ENCODE assay signal across 9 mouse cellular contexts in genomic region chr11:100281596-100282544, GRCm38 (mm10). TPM values are rescaled to one million over a fixed set of nuclear protein-coding genes. Genes with fewer than 3 reads are reported as not detected.
DNase-seq lines count a peak whose midpoint lies in the region; ATAC-seq and TF ChIP-seq lines count a peak whose summit lies in the region.
"Had no signal": no experiment of that assay in that cellular context is flagged by ENCODE, and none has a peak within 500 bp of the region (broad histone marks: within the 10 kb centered on the region; RNA-seq: fewer than 3 reads in every experiment).

No protein-coding gene starts in this region.

- H3K4me2 ChIP-seq in heart, embryonic 11.5 days, result no peak overlapping the region
- no peak overlapping the region for H3K4me2 ChIP-seq in limb, embryonic 11.5 days (ENCODE audit: low read depth, severe bottlenecking)
- H3K4me2 ChIP-seq: stomach, embryonic 15.5 days had no signal

- peaks cover 38% of the 10 kb centered on the region for H3K27me3 ChIP-seq in heart, embryonic 10.5 days (ENCODE audit: insufficient read depth, poor library complexity, severe bottlenecking)
- peaks cover 2% of the 10 kb centered on the region; the same call in 1 of the 2 replicates for H3K27me3 ChIP-seq in heart, embryonic 11.5 days (ENCODE audit: control insufficient read depth, insufficient read depth, low read length)
- H3K27me3 ChIP-seq in limb, embryonic 11.5 days (ENCODE audit: control insufficient read depth, insufficient read depth, low read length), result no peaks in the 10 kb centered on the region
- H3K27me3 ChIP-seq: stomach, embryonic 15.5 days had no signal

- H3K9me3 ChIP-seq in heart, embryonic 10.5 days, result no peaks in the 10 kb centered on the region
- H3K9me3 ChIP-seq in heart, embryonic 11.5 days (replicated peaks; ENCODE audit: control insufficient read depth, low read length), result no peaks in the 10 kb centered on the region
- H3K9me3 ChIP-seq in limb, embryonic 11.5 days (ENCODE audit: control insufficient read depth, low read length), result no peaks in the 10 kb centered on the region
- H3K9me3 ChIP-seq: stomach, embryonic 15.5 days had no signal

- H3K9ac ChIP-seq in heart, embryonic 11.5 days (ENCODE audit: low read depth, low read length), result no peak overlapping the region
- H3K9ac ChIP-seq in limb, embryonic 11.5 days (ENCODE audit: low read length), result no peak overlapping the region
- H3K9ac ChIP-seq: stomach, embryonic 15.5 days had no signal

- no peak overlapping the region for H3K4me3 ChIP-seq in heart, embryonic 10.5 days
- H3K4me3 ChIP-seq in heart, embryonic 11.5 days (ENCODE audit: low read depth, low read length), result no peak overlapping the region
- no peak overlapping the region for H3K4me3 ChIP-seq in gastrocnemius, adult 2 months
- H3K4me3 ChIP-seq in limb, embryonic 11.5 days (ENCODE audit: low read depth, low read length), result no peak overlapping the region
- H3K4me3 ChIP-seq: stomach, embryonic 15.5 days had no signal

- no peaks in the 10 kb centered on the region for H3K36me3 ChIP-seq in heart, embryonic 10.5 days
- H3K36me3 ChIP-seq in heart, embryonic 11.5 days (ENCODE audit: control insufficient read depth, insufficient read depth, low read length), result no peaks in the 10 kb centered on the region
- no peaks in the 10 kb centered on the region for H3K36me3 ChIP-seq in limb, embryonic 11.5 days (ENCODE audit: control insufficient read depth, insufficient read depth, low read length)
- H3K36me3 ChIP-seq: stomach, embryonic 15.5 days had no signal

- peak; percentile 88 for DNase-seq in heart, embryonic 10.5 days (ENCODE audit: low spot score)
- DNase-seq in cerebellum, postnatal 4 days (ENCODE audit: low spot score in 2 of 2), result peak; percentile 87 to 92
- DNase-seq in gastrocnemius, adult 2 months, result peak; percentile 80
- DNase-seq in kidney, adult 8-10 months, result peak; percentile 43 to 88
- peak; percentile 96 for DNase-seq in limb, embryonic 11.5 days (ENCODE audit: low spot score)
- peak; percentile 26 to 63 for DNase-seq in monocyte, adult 2 months (ENCODE audit: low read depth in 1 of 2, low spot score in 2 of 2)
- peak; percentile 32 to 41 for DNase-seq in spleen, postnatal 36 days (ENCODE audit: low spot score in 2 of 2)

- ATAC-seq in heart, embryonic 11.5 days (replicated peaks; ENCODE audit: insufficient number of reproducible peaks, low FRiP score, low TSS enrichment), result no peak
- no peak for ATAC-seq in limb, embryonic 11.5 days (ENCODE audit: insufficient number of reproducible peaks, low FRiP score, low TSS enrichment, low read depth)

- intact Hi-C loops in gastrocnemius, adult 2 months (cut with DNase I), result loop anchor here (2.0 to 5.0 kb wide), 2 partner anchors 115 to 817 kb away; no protein-coding TSS in a partner anchor

- peak; percentile 89 for TF ChIP-seq CTCF in gastrocnemius, adult 2 months (IDR thresholded peaks at IDR 0.05)

- 20% methylated on average over 11 of the region's 11 CpGs for WGBS in heart, embryonic 10.5 days
- 21% methylated on average over 11 of the region's 11 CpGs for WGBS in heart, embryonic 11.5 days (ENCODE audit: insufficient replicate concordance)
- 20% methylated on average over 11 of the region's 11 CpGs for WGBS in limb, embryonic 11.5 days

- no peak overlapping the region for H3K27ac ChIP-seq in heart, embryonic 10.5 days
- no peak overlapping the region for H3K27ac ChIP-seq in heart, embryonic 11.5 days (ENCODE audit: low read depth, low read length)
- no peak overlapping the region for H3K27ac ChIP-seq in gastrocnemius, adult 2 months
- no peak overlapping the region for H3K27ac ChIP-seq in limb, embryonic 11.5 days (replicated peaks; ENCODE audit: low read depth, low read length)
- H3K27ac ChIP-seq: stomach, embryonic 15.5 days had no signal

- H3K4me1 ChIP-seq in heart, embryonic 10.5 days, result peaks cover 6% of the 10 kb centered on the region
- H3K4me1 ChIP-seq in heart, embryonic 11.5 days (ENCODE audit: control insufficient read depth, insufficient read depth, low read length), result no peaks in the 10 kb centered on the region
- H3K4me1 ChIP-seq in limb, embryonic 11.5 days (ENCODE audit: control insufficient read depth, insufficient read depth, low read length), result no peaks in the 10 kb centered on the region

RNA-seq across cellular contexts. Expression of gene Krt42, which starts 12.2 kb away (rescaled TPM):
- not detected in 2 replicates for polyA plus RNA-seq in heart, embryonic 10.5 days (2016; fragmentation: Nextera tagmentation; extraction: Ambion mirVana)
- polyA plus RNA-seq in heart, embryonic 11.5 days (2014; fragmentation: Nextera tagmentation; extraction: Ambion mirVana), result 0.20 TPM in 1 of 2 replicates, not detected in the other
- not detected for total RNA-seq in gastrocnemius, adult 2 months (2021)
- polyA plus RNA-seq in limb, embryonic 11.5 days (2014; fragmentation: Nextera tagmentation; extraction: Ambion mirVana), result 0.09 and 0.26 TPM in 2 replicates
- polyA plus RNA-seq: stomach, embryonic 15.5 days had no signal

RNA-seq across cellular contexts. Expression of gene Krt17, which starts 21.0 kb away (rescaled TPM):
- 0.17 and 0.19 TPM in 2 replicates for polyA plus RNA-seq in heart, embryonic 10.5 days (2016; fragmentation: Nextera tagmentation; extraction: Ambion mirVana)
- 0.14 and 0.82 TPM in 2 replicates for polyA plus RNA-seq in heart, embryonic 11.5 days (2014; fragmentation: Nextera tagmentation; extraction: Ambion mirVana)
- not detected for total RNA-seq in gastrocnemius, adult 2 months (2021)
- polyA plus RNA-seq in limb, embryonic 11.5 days (2014; fragmentation: Nextera tagmentation; extraction: Ambion mirVana), result 11.2 and 11.6 TPM in 2 replicates

RNA-seq across cellular contexts. Expression of gene Krt16, which starts 33.2 kb away (rescaled TPM):
- polyA plus RNA-seq in heart, embryonic 10.5 days (2016; fragmentation: Nextera tagmentation; extraction: Ambion mirVana), result not detected in 2 replicates
- not detected in 2 replicates for polyA plus RNA-seq in heart, embryonic 11.5 days (2014; fragmentation: Nextera tagmentation; extraction: Ambion mirVana)
- total RNA-seq in gastrocnemius, adult 2 months (2021), result not detected
- polyA plus RNA-seq in limb, embryonic 11.5 days (2014; fragmentation: Nextera tagmentation; extraction: Ambion mirVana), result not detected in 2 replicates

RNA-seq across cellular contexts. Expression of gene Eif1, which starts 37.8 kb away (rescaled TPM):
- polyA plus RNA-seq in heart, embryonic 10.5 days (2016; fragmentation: Nextera tagmentation; extraction: Ambion mirVana), result 1,444 and 1,503 TPM in 2 replicates
- 1,605 and 1,756 TPM in 2 replicates for polyA plus RNA-seq in heart, embryonic 11.5 days (2014; fragmentation: Nextera tagmentation; extraction: Ambion mirVana)
- total RNA-seq in gastrocnemius, adult 2 months (2021), result 1,000 to 10,000 TPM; 1,442 to 1,567 TPM
- 1,608 and 1,642 TPM in 2 replicates for polyA plus RNA-seq in limb, embryonic 11.5 days (2014; fragmentation: Nextera tagmentation; extraction: Ambion mirVana)

RNA-seq across cellular contexts. Expression of gene Gast, which starts 52.3 kb away (rescaled TPM):
- not detected in 2 replicates for polyA plus RNA-seq in heart, embryonic 10.5 days (2016; fragmentation: Nextera tagmentation; extraction: Ambion mirVana)
- polyA plus RNA-seq in heart, embryonic 11.5 days (2014; fragmentation: Nextera tagmentation; extraction: Ambion mirVana), result not detected in 2 replicates
- total RNA-seq in gastrocnemius, adult 2 months (2021), result not detected
- polyA plus RNA-seq in limb, embryonic 11.5 days (2014; fragmentation: Nextera tagmentation; extraction: Ambion mirVana), result not detected in 2 replicates

Comparison
In these comparisons a context has a peak if more than half of its experiments do, and no peak if none do; other contexts are left out.
1. DNase-seq: peak in every context shown above with its lines; median percentile 96 in limb, embryonic 11.5 days; 90 in cerebellum, postnatal 4 days; 88 in heart, embryonic 10.5 days; 80 in gastrocnemius, adult 2 months; 66 in kidney, adult 8-10 months; 44 in monocyte, adult 2 months; 36 in spleen, postnatal 36 days.